Mouse (Mus musculus): Measurements from ENCODE around the gene Fam167b. TPM values are rescaled to one million over a fixed set of nuclear protein-coding genes. Genes with fewer than 3 reads are reported as not detected.
"Not testable (repeated sequence)": the region's sequence is repeated elsewhere in the genome, so short reads cannot be mapped to it uniquely, and the experiment has no call there.

Gene Fam167b
- polyA plus RNA-seq, 1 experiment from 2014 or later = 0.35 TPM

- H3K4me3 ChIP-seq (replicated peaks) = peak overlapping the region; percentile 51
- peak; percentile 73 for ATAC-seq
- no peaks in the 10 kb centered on the region for H3K36me3 ChIP-seq
- peak overlapping the region; percentile 77 for H3K4me2 ChIP-seq (replicated peaks)
- no peaks in the 10 kb centered on the region for H3K9me3 ChIP-seq
- peaks cover 13% of the 10 kb centered on the region for H3K4me1 ChIP-seq (replicated peaks)
- WGBS = under 1% methylated on average over 24 of the region's 24 CpGs
- peaks cover 14% of the 10 kb centered on the region; the same call in 1 of the 2 replicates for H3K27me3 ChIP-seq
- peak overlapping the region; percentile 60 for H3K9ac ChIP-seq (replicated peaks)
- H3K27ac ChIP-seq = peak overlapping the region; percentile 64
These were observed 22.4 kb downstream of the Fam167b start for GRCm38 (mm10) chr4:129555862-129556531.

- 5% methylated on average over 16 of the region's 16 CpGs for WGBS
- Histone ChIP-seq H3K4me1 (replicated peaks) (peaks cover 13% of the 10 kb centered on the region), H3K36me3 (no peaks in the 10 kb centered on the region), H3K27me3 (peaks cover 14% of the 10 kb centered on the region; the same call in 1 of the 2 replicates), H3K27ac (no peak overlapping the region), H3K4me3 (replicated peaks) (peak overlapping the region; percentile 51), H3K9me3 (no peaks in the 10 kb centered on the region), H3K4me2 (replicated peaks) (peak overlapping the region; percentile 77), H3K9ac (replicated peaks) (peak overlapping the region; percentile 60)
- ATAC-seq = peak; percentile 58; the same call in 1 of the 2 replicates
These were observed 22.9 kb downstream of the Fam167b start for GRCm38 (mm10) chr4:129555421-129555861.

GRCm38 (mm10) chr4:129554512-129554911, 23.8 kb downstream of the Fam167b start:
- H3K9me3 ChIP-seq; ATAC-seq; H3K9ac ChIP-seq (replicated peaks); H3K4me3 ChIP-seq (replicated peaks); H3K4me2 ChIP-seq (replicated peaks); H3K36me3 ChIP-seq; H3K27ac ChIP-seq: not testable (repeated sequence)
- WGBS = 71% methylated on average over 6 of the region's 6 CpGs
- Histone ChIP-seq H3K27me3 (peaks cover 14% of the 10 kb centered on the region; the same call in 1 of the 2 replicates), H3K4me1 (replicated peaks) (peaks cover 13% of the 10 kb centered on the region)

- Histone ChIP-seq H3K4me2 (replicated peaks) (no peak overlapping the region), H3K4me3 (replicated peaks) (no peak overlapping the region), H3K27me3 (peaks cover 5% of the 10 kb centered on the region; the same call in 1 of the 2 replicates), H3K27ac (no peak overlapping the region), H3K4me1 (replicated peaks) (peaks cover under 1% of the 10 kb centered on the region), H3K36me3 (no peaks in the 10 kb centered on the region), H3K9ac (replicated peaks) (no peak overlapping the region), H3K9me3 (no peaks in the 10 kb centered on the region)
- ATAC-seq = no peak
- WGBS = 75% methylated on average over 1 of the region's 1 CpGs
These were observed 28.1 kb downstream of the Fam167b start for GRCm38 (mm10) chr4:129550295-129550694.

GRCm38 (mm10) chr4:129549306-129549705, 29.0 kb downstream of the Fam167b start:
- Histone ChIP-seq H3K27ac (no peak overlapping the region), H3K27me3 (no peaks in the 10 kb centered on the region), H3K9ac (replicated peaks) (no peak overlapping the region), H3K36me3 (no peaks in the 10 kb centered on the region), H3K9me3 (no peaks in the 10 kb centered on the region), H3K4me1 (replicated peaks) (no peaks in the 10 kb centered on the region), H3K4me3 (replicated peaks) (no peak overlapping the region), H3K4me2 (replicated peaks) (no peak overlapping the region)
- WGBS = 92% methylated on average over 2 of the region's 2 CpGs
- no peak for ATAC-seq

GRCm38 (mm10) chr4:129547631-129548030, 30.7 kb downstream of the Fam167b start:
- not testable (repeated sequence) for H3K27ac ChIP-seq; H3K27me3 ChIP-seq; H3K4me1 ChIP-seq (replicated peaks); H3K4me3 ChIP-seq (replicated peaks); H3K4me2 ChIP-seq (replicated peaks); H3K9me3 ChIP-seq; H3K36me3 ChIP-seq; ATAC-seq; H3K9ac ChIP-seq (replicated peaks)
- 89% methylated on average over 4 of the region's 4 CpGs for WGBS

GRCm38 (mm10) chr4:129544106-129544505, 34.2 kb downstream of the Fam167b start:
- Histone ChIP-seq H3K36me3 (peaks cover 4% of the 10 kb centered on the region; the same call in 1 of the 2 replicates), H3K27ac (no peak overlapping the region), H3K4me1 (replicated peaks) (peaks cover 23% of the 10 kb centered on the region), H3K4me2 (replicated peaks) (no peak overlapping the region), H3K9me3 (no peaks in the 10 kb centered on the region), H3K27me3 (no peaks in the 10 kb centered on the region), H3K4me3 (replicated peaks) (no peak overlapping the region), H3K9ac (replicated peaks) (no peak overlapping the region)
- WGBS = 85% methylated on average over 4 of the region's 4 CpGs
- ATAC-seq = no peak

- peaks cover 23% of the 10 kb centered on the region for H3K4me1 ChIP-seq (replicated peaks)
- peak; percentile 99 for ATAC-seq
- H3K27ac ChIP-seq = peak within 1 kb of the TSS; percentile 80
- peak within 1 kb of the TSS; percentile 84 for H3K4me3 ChIP-seq (replicated peaks)
- no peaks in the 10 kb centered on the region for H3K9me3 ChIP-seq
- peak within 1 kb of the TSS; percentile 88 for H3K9ac ChIP-seq (replicated peaks)
- under 1% methylated on average over 43 of the region's 46 CpGs for WGBS
- no peaks in the 10 kb centered on the region for H3K27me3 ChIP-seq
- peak within 1 kb of the TSS; percentile 75 for H3K4me2 ChIP-seq (replicated peaks)
- peaks cover 9% of the 10 kb centered on the region for H3K36me3 ChIP-seq
These were observed 35.7 kb downstream of the Fam167b start, which contains the start of gene Hdac1 for GRCm38 (mm10) chr4:129542592-129543141. Hdac1 (minus strand) TSS chr4:129542713.

GRCm38 (mm10) chr4:129541868-129542591, 36.3 kb downstream of the Fam167b start:
- Histone ChIP-seq H3K4me1 (replicated peaks) (peaks cover 23% of the 10 kb centered on the region), H3K4me3 (replicated peaks) (peak overlapping the region; percentile 84), H3K27ac (peak overlapping the region; percentile 80), H3K9ac (replicated peaks) (peak overlapping the region; percentile 88), H3K36me3 (peaks cover 15% of the 10 kb centered on the region), H3K4me2 (replicated peaks) (peak overlapping the region; percentile 75), H3K27me3 (no peaks in the 10 kb centered on the region), H3K9me3 (no peaks in the 10 kb centered on the region)
- under 1% methylated on average over 30 of the region's 30 CpGs for WGBS
- peak; percentile 78 for ATAC-seq

- H3K27ac ChIP-seq = no peak overlapping the region
- H3K27me3 ChIP-seq = no peaks in the 10 kb centered on the region
- no peaks in the 10 kb centered on the region for H3K9me3 ChIP-seq
- H3K4me2 ChIP-seq (replicated peaks) = no peak overlapping the region
- no peak overlapping the region for H3K9ac ChIP-seq (replicated peaks)
- WGBS = 93% methylated on average over 6 of the region's 6 CpGs
- H3K4me3 ChIP-seq (replicated peaks) = no peak overlapping the region
- peaks cover 23% of the 10 kb centered on the region for H3K4me1 ChIP-seq (replicated peaks)
- peaks cover 29% of the 10 kb centered on the region for H3K36me3 ChIP-seq
- ATAC-seq = no peak
These were observed 38.3 kb downstream of the Fam167b start for GRCm38 (mm10) chr4:129540012-129540411.

GRCm38 (mm10) chr4:129528901-129529300, 49.4 kb downstream of the Fam167b start:
- H3K27me3 ChIP-seq; H3K4me2 ChIP-seq (replicated peaks); ATAC-seq; H3K27ac ChIP-seq; H3K4me3 ChIP-seq (replicated peaks); H3K9ac ChIP-seq (replicated peaks); H3K4me1 ChIP-seq (replicated peaks); H3K9me3 ChIP-seq: not testable (repeated sequence)
- WGBS = 97% methylated on average over 6 of the region's 6 CpGs
- peaks cover 82% of the 10 kb centered on the region for H3K36me3 ChIP-seq

All from midbrain, embryonic 13.5 days (tissue).